Mouse (Mus musculus): ENCODE results near the gene Papss1. TPM values are rescaled to one million over a fixed set of nuclear protein-coding genes. Genes with fewer than 3 reads are reported as not detected.

Gene Papss1
- 41.3 TPM for polyA plus RNA-seq (2014; fragmentation: Illumina TruSeq; extraction: RNeasy Lipid Tissue Mini Kit (QIAGEN cat#74804); ENCODE audit: low read depth, low replicate concordance)

DNA sequence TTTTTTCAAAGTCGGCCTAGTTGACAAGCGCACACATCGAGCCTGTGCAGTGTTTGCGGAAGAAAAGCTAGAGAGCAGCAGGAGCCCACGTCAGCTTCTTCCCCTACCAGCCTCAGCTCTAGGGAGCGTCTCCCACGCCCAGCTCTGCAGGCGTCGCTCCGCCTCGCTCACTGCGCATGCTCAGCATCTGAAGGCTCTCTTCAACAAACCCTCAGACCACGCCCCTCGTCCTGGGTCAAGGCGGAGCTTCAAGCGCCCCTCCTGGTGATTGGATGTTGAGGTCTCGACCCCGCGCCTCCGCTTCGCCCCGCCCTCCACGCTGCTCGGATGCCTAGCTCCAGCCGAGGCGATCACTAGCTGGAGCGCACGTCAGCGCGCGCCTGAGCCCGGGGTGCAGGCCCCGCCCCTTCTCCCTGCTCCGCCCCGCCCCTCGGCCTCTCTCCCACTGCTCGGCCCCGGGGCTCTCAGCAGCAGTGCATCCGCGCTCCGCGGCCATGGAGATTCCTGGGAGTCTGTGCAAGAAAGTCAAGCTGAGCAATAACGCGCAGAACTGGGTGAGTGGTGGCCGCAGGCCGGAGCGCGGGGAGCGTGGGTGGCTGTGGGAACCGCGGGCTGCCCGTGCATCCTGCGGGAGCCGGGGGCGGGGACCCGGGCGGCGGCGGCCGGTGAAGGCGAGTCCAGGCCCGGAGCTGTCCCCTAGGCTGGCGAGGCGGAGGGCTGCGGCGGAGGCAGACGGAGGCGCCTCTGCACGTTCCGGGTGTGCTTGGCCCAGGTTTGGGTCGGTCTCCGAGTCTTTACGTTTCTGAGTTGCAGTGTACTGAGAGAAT lies at the start of gene Papss1:
TSS of gene Papss1 (plus strand) at position 339 of the 827 bp plus-strand sequence.

Other genes starting within 250 kb of the Papss1 start
- gene Sgms2, start 73.4 kb upstream of the Papss1 start, polyA plus RNA-seq (2014; fragmentation: Illumina TruSeq; extraction: RNeasy Lipid Tissue Mini Kit (QIAGEN cat#74804); ENCODE audit: low read depth, low replicate concordance), result 128 TPM